Mouse (Mus musculus) kidney, adult 18-20 months (tissue): Measurements from ENCODE around the gene Nlk.

Source experiments
- DNase-seq: peaks from one replicate; pipeline ENCODE4 v3.0.0; 2021

Nlk gene

DNA sequence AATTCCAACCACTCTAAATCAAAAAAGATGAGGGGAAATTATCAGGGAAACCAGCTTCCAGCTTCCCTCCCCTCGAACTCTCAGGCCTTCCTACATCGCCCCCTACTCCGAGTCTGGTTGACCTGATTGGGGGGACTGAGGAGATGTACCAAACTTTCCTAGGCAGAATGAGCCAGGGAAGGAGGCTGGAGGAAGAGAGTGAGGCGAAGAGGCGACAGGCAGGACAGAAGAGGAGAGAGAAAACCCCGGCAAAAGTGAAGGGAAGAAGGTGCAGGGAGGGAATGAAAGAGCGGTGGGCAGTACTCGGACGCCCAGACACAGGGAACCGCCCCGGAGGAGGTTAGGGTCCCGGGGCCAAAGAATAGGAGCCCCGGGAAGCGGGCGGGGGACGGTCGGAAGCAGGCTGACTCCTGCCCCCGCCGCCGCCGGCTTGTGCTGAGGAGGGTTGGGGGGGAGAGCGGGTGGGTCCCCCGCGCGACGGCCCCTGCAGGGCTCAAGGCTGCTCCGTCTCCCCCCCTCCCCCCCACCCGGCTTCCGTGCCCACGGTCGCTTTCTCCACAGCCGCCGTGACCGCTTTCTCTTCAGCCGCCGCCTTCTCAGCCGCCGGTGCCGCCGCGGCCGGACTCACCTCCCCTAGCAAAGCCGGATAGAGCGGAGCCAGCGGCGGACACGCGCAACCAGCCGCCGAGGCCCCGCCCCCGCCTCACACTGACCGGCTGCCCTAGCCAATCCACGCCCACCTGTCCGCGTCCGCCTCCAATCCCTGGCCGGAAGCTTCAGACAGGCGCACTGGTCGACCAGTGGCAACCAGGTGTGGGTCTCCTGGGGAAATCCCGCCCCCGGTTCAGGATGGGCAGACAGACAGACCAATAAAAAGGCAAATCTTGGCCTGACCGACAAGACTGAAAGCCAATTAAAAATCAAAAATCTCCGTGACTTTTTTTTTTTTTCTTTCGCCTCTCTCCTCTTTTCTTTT lies at the start of gene Nlk:
Gene Nlk, minus strand, starts transcription at position 597 of the 976 bp plus-strand sequence.
- peak; percentile 99 for DNase-seq

DNA sequence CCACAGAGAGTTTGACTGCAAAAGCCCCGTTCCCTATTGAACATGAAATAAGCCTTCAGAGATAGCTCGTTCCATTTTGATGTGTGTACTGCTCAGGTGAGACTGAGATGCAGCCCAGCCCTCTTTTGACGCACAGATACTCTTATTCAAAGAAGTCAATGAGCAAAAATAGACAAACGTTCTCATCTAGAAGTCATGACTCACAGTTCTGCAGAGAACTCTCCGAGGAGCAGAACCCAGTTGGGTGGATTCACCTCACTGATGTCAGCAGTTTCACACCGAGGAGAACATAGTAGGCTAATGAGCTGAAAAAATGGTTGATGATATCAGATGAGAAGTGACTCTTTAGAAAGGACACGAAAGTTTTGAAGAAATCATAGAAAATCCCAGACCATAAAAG lies 49.1 kb upstream of the Nlk start:
- DNase-seq, result no peak

DNA sequence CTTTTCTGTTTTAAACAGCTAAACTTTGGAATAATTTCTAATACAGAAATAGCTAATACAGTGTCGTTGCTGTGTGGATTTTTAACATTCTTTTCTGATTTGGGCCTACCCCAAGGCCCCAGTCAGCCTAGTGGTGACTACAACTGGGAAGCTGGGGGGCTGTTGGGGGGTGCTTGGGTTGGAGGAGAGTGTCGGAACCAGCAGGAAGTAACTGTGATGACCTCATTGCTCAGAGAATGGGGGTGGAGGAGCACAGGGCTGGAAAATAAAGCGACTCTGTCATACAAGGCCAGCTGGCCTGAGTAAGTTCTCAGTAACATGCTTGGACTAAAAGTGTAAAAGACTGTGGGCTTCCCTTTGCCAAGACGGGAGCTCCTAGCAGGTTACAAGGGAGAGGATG lies 48.3 kb upstream of the Nlk start:
- no peak for DNase-seq

DNA sequence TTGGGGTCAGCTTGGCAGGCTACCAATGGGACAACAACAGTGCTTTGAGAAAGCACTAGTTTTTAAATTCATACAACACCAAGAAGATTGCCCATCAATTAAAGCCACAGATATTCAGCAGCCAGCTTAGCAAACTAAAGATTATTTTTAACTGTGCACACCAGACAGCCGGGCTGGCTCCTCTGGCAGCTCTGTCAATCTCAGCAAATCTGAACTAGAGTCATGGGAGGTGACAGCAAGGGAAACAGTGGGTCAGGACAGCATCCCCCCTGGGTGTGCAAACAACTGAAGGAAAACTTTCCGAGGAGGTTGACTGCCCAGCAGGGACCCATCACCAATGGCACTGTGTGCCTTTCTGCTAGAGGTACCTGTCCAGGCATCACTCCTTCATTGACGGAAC lies 45.3 kb upstream of the Nlk start:
- no peak for DNase-seq

DNA sequence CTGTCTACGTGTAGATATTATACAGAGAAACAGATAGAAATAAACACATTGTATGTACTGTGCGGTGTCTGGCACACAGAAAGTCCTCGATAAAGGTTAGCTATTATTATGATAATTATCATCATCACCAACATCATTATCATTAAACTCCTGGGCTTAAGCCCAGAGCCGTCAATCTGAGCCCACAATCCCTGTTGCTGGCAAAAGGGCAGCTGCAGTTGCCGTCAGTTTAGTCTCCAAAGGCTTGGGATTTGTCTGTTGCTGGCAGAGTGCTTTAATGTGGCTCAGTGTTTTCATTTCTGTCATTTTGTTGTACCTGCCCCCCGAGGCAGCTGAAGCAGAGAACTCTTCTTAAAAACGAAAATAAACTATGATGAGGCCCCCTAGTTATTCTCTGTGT lies 44.8 kb upstream of the Nlk start:
- DNase-seq, result no peak

DNA sequence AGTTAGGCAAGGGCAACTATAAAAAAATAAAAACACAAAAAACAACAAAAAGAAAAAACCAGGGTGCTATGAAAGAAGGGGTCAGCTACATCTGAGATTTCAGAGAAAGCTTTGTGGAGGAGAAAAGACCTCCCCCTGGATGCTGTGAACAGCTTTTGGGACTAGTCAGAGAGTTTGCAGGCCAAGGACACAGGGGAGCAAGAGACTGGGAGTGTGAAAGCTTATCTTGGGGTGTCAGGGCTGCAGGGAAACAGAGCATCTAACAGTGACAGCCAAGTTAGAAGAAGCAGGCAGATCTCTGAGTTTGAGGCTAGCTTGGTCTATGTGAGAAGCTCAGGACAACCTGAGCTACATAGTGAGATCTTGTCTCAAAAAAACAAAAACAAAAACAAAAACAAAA lies 42.2 kb upstream of the Nlk start:
- no peak for DNase-seq

DNA sequence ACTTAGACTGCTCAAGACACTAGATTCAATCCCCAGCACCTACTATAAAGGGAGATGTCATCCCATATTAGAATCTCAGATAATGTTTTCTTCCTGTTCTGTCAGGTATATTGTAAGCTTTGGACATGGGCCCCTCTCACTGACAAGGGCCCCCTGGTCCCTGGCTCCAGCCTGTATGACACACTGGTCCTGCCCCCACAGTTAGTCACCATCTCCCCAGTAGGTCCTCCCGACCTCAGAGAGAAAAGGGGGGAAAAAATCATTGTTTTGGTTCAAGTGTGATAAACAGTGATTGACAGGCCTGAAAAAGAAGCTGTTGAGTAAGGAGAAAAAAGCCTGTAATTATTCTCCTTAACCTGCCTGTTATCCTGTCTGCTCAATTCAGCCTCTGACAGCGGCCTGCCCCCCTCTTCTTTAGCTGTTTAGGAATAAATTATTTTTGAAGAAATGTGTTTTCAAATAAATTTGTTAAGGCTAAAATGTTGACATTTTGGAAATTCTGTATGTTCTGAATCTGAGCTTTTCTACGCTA lies 39.8 kb upstream of the Nlk start:
- no peak for DNase-seq

DNA sequence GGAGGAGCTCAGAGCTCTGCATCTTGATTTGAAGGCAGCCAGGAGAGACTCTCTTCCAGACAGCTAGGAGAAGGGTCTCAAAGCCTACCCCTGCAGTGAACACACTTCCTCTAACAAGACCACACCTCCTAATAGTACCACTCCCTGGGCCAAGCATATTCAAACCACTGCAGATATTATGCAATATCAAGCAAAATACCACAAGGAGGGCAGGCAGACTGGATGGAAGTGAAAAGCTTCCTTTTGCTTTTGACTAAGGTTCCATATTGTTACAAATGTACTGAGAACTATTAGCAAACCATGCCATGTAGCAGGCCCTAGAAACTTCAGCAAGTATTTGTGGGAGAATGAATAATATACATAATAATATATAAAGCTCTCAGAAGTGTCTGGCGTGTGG lies 38.0 kb upstream of the Nlk start:
- DNase-seq, result no peak

DNA sequence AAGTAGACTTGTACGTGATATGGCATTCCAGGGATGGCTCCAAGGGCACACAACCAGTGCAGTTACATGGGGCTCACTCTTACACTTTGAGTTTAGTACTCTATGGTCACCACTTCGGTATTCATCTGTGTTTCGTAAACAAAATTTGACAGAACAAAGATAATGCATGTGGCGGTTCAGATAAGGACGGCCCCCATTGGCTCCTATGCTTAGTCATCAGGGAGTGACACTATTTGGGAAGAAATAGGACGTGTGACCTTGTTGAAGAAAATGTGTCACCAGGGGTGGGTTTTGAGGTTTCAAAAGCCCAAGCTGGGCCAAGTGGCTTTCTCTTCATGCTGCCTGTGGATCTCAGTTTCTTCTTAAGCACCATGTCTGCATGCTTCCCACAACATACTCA lies 35.4 kb upstream of the Nlk start:
- DNase-seq, result no peak

DNA sequence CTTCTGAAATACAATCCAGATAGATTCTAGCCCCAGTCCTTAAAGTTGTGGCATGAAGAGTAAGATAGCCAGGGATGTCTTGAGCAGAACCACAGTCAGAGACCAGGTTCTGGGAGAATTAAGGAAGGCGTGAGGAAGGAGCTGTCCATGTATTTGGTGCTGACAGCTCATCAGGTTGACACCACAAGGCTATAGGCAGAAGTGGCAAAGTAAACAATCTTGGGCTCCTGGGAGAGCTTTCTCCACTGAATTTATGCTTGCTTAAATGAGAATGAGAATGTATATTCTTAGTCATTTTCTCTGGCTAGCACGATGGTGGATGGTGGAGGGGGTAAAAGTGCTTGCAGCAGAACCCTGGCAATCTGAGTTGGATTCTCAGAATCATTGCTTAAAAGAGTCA lies 33.7 kb upstream of the Nlk start:
- DNase-seq, result no peak

DNA sequence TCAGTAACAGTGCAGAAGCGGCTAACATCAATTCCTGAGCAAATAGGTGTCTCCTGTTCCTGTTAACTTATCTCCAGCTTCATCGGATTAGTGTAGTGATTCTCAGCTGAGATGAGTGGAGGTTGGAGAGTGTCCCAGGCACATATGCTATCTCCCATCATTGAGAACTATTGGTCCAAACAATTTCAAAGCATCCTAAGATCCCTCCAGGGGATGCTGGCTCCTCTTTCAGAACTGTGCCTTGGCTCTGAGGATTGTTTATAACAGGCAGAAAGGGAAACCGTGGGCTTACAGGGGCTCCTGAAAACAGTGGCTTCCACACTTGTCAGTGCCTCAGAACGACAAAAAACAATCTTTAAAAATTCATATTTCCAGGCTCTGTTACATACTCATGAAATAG lies 30.9 kb upstream of the Nlk start:
- no peak for DNase-seq

DNA sequence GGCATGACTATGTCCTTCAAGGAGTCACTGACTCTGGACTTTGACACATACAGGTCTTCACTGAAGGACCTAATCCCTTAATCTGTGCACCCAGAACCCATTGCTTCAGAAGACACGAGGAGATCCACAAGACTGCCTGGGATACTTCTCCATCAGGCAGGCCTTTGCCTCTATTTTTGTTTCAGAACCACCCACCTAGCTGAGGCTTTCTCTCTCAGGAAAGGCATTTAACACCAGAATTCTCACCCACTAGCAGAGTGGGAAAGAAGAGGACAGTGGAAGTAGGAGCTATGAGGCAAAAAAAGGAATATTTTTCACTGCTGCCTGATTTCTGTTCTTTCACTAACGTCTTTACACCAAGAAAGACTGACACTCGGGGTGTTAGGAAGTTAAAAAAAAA lies 29.2 kb upstream of the Nlk start:
- DNase-seq, result no peak

DNA sequence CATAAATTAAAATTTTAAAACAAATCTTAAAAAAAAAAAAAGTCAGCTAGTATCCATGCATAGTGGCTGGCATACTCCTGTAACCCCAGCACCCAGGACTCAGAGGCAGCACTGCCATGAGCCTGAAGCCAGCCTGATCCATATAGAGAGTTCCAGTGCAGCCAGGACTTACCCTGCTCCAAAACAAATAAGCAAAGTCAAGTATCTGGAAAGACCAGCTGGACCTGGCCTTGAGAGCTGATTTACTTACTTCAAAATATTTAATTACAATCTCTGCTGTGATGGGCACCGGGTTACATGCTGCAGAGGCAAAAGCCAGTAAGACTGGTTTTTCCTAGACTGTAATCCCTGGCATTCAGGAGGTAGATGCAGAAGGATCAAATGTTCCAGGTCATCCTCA lies 27.6 kb upstream of the Nlk start:
- DNase-seq, result no peak

DNA sequence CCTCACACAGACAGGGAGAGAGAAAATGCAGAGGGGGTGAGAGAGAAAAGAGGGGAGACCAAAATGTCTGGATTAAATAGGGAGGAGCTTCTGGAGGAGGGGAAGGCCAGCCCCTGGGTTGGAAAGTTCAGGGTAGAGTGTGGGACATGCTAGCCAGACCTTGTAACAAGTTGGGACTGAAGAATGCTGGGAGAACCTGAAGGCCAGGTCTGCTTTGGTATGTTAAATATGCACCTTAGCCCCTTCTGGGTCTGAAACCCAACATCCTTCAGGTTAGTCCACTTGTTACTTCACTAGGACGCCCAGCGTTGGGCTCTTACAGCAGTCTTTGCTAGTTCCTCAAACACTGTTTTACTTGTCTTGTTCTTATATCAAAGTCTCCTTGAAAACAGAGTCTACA lies 24.2 kb upstream of the Nlk start:
- no peak for DNase-seq

DNA sequence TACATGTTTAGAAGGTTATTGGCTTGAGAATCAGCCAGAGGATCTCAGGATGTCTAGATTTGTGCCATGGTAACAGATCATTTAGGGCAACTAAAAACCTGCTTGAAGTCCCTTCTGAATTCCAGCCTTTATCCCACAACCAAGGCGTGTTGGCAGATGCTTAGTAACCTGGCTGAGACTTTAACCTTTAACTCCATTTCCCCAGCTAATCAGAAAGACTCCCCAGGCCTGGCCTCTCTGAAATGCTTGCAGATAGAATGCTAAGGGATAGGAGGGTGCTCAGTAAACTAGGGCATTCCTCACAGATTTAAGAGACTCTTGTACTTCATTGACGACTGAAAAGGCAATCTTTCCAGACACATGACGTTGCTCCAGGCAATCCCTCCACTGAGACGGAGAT lies 20.5 kb upstream of the Nlk start:
- no peak for DNase-seq

DNA sequence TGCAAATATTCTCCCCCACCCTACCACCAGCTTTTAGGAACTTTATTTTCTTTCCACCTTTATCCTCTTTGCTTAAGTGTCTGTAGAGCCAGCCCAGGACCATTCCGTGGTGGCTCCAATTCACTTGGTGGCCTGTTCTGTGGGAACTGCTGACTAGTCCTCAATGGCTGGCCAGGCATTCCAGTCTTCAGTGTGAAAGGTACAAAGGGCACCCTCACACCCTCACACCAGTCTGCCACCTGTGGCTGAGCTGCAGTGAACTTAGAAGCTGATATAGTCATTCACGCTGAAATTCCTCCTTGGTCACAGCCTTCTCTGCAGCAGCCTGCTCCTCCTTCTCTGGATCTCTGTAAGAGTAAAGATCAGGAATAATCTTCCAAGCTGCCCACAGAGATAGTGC lies 11.5 kb upstream of the Nlk start:
- peak; percentile 21 for DNase-seq

DNA sequence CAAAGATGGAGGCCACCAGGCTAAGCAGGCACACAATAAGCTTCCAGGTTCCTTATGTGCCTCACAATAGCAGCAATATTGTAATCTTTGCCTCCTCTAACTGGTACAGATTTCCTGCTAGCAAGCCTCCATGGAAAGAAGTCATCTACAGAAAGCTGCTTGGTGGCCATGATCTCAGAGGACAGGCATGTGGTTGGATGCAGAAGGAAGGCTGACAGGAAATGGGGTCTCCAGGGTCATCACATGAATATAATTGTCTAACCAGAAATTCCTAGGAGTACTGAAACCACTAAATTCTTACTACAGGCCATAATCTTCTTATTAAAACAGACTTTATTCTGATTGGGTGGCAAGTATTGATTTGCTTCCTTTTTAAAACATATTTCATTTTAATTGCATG lies 8.9 kb upstream of the Nlk start:
- no peak for DNase-seq

DNA sequence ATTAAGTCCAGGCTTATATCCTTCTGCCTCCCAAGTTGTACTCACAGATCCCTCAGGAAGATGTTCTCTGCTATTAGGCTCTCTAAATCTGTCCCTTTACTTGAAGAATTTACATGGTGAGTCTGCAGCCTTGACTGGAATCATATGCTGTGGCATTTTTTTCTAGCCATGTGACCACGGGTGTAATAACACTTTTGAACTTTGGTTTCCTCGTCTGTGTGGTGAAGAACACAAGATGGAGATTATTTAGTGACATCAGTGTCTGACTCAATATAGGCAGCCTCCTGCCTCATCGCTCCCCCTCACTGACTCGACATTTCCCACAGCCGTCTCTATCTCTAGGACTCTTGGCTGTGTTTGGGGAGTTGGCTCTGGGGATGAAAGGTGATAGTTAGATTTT lies 5.9 kb upstream of the Nlk start:
- no peak for DNase-seq

DNA sequence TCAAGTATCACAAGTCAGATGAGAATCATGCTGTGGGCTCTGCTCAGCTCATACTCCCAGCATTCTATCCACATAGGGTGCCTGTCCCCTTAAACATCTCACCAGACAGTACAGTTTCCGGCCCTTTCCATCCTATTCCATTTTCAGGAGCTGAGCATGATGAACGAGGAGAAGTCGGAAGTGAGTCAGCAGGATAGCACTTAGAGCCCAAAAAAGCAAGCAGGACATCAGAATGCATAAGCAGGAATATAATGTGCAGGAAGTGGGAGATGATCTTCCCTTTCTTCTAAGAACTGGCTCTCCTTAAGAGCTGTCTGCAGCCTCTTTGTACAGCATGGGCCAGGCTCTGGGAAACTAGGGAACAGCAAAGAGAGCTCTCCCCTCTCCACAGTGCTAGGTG lies 5.1 kb upstream of the Nlk start:
- DNase-seq, result no peak

DNA sequence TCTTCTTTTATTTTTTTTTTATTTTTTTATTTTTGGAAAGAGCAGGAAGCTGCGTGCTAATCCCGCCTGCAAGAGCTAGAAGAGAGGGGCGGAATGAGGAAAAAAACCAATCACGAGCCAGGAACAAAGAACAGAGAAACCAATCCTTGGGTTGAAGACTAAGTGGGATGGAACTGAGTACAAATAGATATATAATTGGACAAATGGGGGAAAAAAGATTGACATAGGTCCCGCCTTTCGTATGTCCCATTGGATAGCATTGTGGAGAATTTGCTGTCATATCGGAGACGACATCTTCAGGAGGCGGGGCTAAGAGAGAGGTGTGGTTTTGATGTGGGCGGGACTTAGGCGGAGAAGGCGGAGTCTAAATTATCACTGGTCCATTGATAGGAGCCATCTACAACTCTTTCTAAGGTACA lies 589 bp upstream of the Nlk start:
- DNase-seq, result peak; percentile 93

DNA sequence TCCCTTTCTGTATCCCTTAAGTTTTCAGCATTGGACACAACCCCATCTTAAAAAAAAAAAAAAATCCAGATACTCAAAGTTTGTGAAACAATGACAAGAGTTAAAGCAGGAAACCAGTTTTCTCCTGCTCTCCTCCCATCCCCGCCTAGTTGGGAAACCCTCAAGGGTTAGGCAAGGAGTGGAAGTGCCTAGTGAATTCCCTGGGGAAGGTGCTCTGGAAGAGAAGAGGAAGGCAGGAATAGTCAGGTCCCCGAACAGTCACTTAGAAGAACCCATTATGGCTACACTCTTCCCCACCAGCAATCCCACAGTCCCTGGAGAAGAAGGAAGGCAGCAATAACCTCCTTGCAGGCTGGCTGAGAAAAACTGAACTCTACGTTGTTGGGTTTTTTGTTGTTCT lies 2.9 kb downstream of the Nlk start:
- DNase-seq, result no peak

DNA sequence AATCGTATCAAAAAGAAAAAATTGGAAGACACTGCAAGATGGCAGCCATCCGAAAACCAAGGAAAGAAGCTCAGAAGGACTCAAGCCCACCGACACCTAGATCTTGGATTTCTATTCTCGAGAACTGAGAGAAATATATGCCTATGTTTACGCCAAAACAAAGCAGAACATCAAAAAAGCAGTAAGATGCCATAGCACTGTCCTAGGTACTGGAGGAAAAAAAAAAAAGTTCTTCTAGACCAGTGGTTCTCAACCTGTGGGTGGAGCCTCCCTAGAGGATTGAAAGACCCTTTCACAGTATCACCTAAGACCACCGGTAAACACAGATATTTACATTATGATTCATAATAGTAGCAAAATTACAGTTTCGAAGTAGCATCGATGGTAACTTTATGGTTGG lies 3.9 kb downstream of the Nlk start:
- DNase-seq, result no peak

DNA sequence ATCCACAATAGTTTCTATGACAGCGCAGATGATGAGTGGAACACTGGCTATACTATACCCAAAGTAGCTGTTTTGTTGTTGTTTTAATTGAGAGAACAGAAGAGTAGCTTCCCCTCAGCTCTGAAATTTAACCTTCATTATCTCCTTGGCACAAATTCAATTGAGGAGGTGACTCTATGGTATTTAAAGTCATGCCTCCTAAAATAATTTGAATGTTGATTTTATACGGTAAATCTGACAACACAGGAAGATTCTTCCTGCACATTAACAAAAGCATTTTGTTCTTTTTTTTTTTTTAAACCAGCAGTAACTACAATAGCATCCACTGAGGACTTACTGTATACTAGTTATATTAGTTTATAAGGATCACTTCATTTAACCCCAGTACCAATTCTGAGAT lies 6.0 kb downstream of the Nlk start:
- no peak for DNase-seq

DNA sequence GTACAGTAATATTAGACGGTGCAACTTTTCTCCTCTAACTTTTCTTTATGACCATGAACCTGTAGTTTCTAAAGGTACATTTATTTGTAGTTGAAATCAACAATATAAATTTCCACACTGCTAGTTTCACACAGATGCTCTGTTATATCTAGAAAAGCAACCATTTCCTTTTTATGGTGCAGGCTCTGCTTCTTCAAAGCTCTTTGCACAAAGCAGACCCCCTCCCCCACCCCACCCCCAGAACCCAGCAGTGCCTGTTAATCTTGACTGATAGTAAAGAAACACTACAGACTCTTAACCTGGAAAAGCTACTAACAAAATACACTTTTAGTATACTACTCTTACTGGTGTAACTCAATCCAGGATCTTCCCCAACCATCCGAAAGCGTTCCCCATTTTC lies 6.6 kb downstream of the Nlk start:
- no peak for DNase-seq

DNA sequence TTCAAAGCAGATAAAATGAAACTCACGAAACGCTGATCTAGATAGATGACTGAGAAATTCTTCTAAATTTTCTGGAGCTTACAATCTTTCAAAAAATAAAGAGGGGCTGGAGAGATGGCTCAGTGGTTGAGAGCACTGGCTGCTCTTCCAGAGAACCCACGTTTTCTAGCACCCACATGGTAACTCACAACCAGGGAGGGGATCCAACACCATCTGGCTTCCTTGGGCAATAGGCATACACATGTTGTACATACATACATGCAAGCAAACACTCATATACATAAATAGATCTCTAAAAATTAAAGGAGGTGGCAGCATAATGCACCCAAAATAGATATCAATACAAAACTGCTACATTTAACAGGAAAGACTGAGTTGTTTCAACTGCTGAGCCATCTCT lies 16.1 kb downstream of the Nlk start:
- DNase-seq, result no peak
